Mouse (Mus musculus): ENCODE data around the gene Lhb. TPM values are rescaled to one million over a fixed set of nuclear protein-coding genes. Genes with fewer than 3 reads are reported as not detected.
"Not testable (repeated sequence)": the region's sequence is repeated elsewhere in the genome, so short reads cannot be mapped to it uniquely, and the experiment has no call there.

The Lhb gene
- total RNA-seq, 2 experiments from 2014 or later: 0.54 to 0.67 TPM

DNA sequence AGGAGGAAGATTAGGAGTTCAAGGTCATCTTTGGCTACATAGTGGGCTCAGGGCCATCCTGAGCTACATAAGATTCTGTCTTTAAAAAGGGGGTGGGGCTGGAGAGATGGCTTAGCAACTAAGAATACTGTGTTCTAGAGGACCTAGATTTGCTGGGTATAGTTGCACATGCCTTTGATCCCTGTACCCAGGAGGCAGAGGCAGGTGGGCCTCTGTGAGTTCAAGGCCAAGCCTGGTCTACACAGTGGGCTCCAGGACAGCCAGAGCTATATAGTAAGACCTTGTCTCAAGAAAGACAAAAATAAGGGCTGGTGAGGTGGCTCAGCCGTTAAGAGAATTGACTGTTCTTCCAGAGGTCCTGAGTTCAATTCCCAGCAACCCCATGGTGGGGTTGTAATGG, 29.4 kb downstream of the Lhb start:
- DNase-seq: no peak
- intact Hi-C loops (cut with DNase I): loop anchor here (5.0 kb wide), 1 partner anchor 112 kb away; no protein-coding TSS in a partner anchor

DNA sequence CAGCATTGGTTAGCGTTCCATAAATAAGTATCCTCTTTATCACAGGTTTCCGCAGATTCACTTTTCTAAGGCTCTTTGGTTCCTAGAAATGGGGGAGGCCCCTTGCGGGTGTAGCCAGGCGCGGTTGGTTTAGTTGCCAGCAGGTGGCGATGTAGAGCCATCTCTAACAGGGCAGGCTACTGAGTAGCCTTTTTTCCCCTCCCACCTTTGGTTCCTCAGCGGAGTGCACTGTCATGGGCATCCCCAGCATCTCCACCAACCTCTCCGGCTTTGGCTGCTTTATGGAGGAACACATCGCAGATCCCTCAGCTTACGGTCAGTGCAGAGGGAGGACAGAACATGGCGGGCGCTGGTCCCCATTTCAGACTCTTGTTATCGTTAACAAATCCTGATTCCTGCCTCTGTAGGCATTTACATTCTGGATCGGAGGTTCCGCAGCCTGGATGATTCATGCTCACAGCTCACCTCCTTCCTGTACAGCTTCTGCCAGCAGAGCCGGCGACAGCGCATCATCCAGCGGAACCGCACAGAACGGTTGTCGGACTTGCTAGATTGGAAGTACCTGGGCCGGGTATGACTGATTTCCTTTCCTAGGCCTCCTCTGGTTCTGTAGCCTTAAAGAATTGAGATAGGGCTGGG, 30.8 kb downstream of the Lhb start:
- intact Hi-C loops (cut with DNase I): loop anchor here (5.0 kb wide), 1 partner anchor 111 kb away; no protein-coding TSS in a partner anchor
- DNase-seq: peak; percentile 71 to 78

DNA sequence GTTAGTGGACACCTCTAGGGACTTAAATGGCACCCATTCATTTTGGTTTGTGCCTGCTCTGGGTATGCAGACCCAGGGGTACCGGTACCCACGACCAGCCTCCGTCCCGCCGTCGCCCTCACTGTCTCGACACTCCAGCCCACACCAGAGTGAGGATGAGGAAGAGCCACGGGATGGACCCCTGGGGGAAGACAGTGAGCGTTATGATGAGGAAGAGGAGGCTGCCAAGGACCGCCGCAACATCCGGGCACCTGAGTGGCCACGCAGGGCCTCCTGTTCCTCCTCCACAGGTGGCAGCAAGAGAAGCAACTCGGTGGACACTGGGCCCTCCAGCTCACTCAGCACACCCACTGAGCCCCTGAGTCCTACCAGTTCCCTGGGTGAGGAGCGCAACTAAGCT, 34.4 kb downstream of the Lhb start:
- no peak for DNase-seq
- intact Hi-C loops (cut with DNase I): loop anchor here (5.0 kb wide), 1 partner anchor 107 kb away; no protein-coding TSS in a partner anchor

DNA sequence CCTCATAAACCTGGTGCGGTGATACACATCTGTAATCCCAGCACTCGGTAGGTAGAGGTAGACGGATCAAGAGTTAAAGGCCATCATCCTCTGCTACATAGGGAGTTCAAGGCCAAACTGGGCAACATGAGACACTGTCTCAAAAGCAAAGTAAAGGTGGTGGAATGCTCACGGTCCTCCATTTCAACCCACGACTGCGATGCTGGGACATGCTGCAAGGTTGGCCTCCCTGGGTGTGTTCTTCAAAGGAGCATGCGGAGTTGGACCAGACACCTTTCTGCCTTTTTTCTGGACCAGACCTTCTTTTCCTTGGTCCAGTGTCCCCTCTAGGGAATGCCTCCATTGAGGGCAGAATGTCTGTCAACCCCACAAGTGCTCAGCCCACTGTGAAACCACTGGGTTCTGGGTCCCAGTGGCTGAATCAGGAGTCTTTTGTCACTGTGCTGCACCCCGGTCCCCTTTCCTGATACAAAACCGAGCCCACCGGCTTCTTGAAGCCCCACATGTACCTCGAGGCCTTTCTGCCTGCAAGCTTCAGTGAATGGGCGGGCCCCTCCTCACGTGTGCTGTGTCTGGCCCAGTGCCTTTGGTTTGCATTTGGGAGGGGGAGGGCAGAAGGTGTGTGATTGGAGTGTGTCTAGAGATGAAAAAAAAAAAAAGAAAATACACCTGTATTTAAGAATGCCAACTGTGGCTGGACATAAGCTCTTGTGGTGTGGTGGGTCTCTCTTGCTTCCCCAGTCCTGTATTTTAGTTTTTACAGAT, 35.5 kb downstream of the Lhb start:
- DNase-seq: no peak
- intact Hi-C loops (cut with DNase I): no loop called here

DNA sequence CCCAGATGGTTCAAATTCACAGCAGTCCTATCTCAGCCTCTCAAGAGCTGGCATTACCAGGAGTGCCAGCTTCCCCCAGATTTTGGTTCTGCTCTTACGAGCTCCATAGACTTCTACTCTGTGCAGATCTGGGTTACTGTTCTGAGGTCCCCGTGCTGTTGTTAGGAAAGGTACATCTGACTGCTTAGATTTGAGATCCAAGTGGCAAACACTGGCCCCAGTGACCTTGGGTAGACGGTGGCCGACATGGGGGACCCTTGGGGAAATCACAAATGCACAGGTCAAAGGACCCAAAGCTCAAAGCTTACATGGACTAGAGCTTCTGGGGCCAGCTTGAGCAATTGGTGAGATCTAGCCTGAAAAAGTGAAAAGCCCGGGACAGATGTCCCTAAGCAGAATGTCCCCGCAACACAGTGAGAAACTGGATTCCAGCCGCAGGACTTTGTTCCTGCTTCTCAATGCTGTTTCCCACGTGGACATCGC, 36.1 kb downstream of the Lhb start:
- intact Hi-C loops (cut with DNase I): no loop called here
- DNase-seq: no peak

DNA sequence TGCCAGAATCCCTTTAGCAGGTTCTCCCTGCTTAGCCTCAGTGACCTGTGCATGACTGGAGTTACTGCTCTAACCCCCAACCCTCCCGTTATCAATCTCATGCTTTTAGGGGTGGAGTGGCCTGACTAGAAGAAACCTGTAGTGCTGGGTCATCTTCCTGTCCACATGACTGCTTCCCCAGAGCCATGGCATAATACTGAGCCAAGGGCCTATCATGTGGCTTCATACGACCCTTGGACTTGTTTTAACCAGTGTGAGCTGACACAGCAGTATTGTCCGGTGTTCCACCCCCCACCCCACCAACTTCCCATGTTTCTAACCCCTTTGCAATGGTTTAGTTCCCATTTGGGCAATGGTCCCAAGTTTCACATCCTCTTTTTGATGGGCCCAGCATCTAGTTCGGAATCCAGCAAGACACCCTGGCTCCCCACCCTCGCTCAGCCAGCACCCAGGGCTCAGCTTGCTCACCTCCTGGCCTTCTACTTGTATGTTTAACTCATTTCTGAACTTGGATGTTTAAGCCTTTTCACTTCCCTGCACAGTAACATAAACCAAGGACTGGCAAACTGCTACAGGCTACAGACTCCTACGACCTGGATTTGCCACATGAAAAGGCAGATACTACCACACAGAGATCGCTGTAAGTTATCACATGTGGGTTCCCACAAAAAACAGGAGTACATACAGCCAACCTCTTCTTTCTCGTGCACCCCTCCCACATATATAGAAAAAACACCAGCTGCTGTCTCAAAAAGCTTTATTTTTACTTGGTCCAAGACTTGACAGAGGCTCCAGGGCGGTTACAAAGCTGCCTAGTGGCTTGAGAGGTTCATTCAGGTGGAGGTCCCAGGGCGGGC, 36.8 kb downstream of the Lhb start:
- DNase-seq: no peak
- intact Hi-C loops (cut with DNase I): no loop called here

DNA sequence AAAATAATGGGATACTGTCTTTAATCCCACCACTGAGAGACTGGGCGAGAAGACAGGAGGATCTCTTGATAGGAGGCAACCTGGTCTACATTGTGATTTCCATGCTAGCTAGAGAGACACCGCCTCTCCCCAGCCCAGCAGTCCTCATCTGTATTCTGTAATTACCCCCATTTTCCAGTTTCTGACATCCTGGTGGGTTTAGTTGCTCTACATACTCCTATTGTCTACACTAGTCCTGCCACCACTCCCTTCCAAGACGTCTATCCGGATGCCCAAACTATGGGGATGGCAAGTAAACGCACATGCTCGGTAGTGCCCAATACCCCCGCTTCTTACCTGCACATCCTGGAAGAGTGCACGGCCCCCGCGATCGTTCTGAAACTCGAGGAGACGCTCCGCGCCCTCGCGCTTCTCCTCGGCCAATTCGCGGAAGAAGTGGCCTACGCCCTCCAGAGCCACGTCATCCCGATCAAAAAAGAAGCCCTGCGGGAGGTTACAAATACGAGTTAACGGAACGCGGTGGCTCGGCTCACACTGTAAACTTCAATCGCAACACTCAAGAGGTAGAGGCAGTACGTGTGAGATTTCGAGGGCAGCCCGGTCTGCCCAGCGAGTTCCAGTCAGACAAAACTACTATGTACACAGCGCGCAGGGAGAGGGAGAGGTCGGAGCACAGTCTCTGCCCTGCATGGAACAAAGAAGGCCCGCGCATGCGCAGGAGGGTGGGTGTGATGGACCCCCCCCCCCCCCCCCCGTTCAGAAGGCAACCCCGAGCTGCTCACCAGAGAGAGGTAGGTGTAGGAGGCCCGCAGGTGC, 38.3 kb downstream of the Lhb start:
- intact Hi-C loops (cut with DNase I): no loop called here
- DNase-seq: peak; percentile 68 to 79

DNA sequence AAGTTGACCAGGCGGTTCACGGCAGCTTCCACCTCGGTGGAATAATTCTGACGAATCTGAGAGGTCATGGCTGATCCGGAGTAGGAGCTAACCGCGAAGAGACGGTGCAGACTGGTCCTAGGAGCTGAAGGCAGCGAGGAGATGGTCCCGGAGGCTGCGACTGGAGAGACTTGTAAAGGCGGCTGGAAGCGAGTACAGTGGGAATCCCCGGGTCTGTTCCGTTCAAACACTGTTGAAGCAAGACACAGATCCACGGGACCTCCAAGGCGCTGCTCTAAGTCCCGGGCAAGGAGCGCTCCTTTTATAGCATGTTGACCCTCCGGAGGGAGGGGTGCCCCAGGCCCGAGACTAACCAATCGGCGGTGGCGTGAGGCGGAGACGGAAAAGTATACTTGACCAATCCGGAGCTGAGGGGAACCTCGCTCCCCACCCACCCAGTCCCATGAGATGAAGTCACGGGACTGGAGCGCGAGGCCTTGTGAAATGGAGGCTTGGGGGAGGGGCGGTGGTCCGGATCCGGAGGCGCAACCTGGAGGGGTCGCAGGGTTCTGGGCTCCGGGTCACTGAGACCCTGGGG, 39.0 kb downstream of the Lhb start, which contains the start of gene Ftl1:
Ftl1 (minus strand) TSS at position 321 of the 577 bp plus-strand sequence.
- intact Hi-C loops (cut with DNase I): not testable (repeated sequence)
- DNase-seq: peak; percentile 92 to 96

DNA sequence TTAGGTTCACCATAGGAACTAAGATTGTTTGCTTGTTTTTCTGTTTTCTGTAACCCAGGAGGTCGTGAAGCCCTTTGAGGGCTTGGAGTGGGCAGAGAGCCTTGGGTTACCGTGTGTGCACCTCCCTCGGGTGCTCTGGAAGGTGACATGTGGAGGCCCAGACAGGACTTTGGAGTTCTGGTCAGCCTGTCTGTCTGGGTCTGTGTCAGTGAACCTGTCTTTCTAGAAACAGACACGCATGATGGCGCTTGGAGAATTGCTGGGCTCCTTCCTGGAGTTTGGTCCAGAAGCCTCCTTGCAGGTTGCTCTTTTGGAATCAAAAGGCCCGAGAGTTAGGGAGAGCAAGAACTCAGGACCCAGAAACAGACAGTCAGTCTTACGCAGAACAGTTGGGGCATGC, 39.8 kb downstream of the Lhb start:
- intact Hi-C loops (cut with DNase I): no loop called here

DNA sequence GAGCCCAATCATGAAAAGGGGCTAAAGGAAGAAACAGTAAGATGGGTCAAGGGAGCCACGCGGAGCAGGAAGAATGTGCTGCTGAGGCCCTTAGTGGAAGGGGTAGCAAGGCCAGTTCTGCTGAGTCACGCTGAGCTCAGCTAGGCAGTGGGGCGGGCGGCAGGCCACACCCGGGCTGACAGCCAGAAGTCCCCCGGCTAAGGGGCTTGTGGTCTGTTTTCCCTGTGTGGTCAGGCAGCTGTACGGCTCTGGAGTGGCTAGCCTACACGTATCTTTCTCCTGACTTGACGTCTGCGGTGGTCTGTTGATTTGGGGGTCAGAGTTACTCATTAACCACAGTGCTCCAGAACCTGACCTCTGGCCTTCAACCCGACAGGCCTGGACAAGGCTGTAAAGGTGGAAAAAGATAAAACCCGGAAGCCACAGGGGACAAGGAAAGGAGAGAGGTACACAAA, 40.3 kb downstream of the Lhb start:
- peak; percentile 42 to 65 for DNase-seq
- intact Hi-C loops (cut with DNase I): no loop called here

More for the DNA sequence above, 39.8 kb downstream of the Lhb start:
- DNase-seq: peak in 1 of 2 experiments; percentile 43

DNA sequence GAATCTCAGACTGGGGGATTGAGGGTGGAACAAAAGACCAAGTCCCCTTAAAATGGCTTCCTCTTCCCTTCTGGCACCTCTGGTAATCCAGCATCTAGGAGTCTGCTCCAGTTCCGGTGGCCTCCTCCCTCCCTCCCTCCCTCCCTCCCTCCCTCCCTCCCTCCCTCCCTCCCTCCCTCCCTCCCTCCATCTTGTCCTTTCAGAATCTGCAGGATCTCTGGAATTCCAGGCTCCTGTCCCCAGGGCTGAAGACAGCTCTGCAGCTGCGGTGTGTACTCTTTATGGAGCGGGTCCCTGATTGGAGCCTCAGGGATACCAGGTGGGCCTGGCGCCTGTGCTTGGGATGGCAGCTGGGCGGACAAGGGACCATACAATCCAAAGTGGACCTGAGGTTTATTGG, 40.7 kb downstream of the Lhb start:
- DNase-seq: no peak
- intact Hi-C loops (cut with DNase I): no loop called here

DNA sequence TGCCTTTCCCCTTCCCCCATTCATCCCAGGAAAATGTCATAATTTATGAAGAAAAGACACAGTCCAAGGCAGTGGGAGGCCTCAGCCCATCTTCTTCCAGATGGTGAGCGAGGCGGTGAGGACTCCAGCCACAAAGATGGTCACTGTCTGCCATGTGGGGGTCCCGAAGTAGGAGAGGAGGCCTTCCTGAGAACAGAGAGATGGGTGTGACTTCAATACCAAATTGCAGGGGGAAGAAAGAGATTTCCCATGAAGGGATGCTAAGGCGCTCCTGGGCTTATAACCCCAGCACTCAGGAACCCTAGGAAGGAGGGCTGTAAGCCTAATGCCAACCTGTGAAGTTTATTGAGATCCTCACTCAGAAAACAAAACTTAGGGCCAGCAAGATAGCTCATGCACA, 41.2 kb downstream of the Lhb start:
- DNase-seq: no peak
- intact Hi-C loops (cut with DNase I): no loop called here

DNA sequence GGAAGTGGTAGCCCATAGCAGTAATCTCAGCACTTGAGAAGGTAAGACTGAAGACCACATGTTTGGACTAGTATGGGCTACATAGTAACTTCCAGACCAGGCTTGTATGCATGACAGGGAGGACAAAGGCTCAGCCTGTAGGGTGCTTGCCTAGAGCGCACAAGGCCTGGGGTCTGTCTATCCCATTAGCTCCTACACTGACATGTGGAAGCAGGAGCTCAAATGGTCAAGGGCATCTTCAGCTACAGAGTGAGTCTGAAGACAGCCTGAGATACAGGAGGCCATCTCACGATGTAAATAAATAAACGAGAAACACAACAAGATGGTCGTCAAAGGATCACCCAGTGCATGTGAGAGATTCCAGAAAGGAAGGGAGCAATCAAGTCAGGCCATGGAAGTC, 41.7 kb downstream of the Lhb start:
- no peak for DNase-seq
- intact Hi-C loops (cut with DNase I): no loop called here

DNA sequence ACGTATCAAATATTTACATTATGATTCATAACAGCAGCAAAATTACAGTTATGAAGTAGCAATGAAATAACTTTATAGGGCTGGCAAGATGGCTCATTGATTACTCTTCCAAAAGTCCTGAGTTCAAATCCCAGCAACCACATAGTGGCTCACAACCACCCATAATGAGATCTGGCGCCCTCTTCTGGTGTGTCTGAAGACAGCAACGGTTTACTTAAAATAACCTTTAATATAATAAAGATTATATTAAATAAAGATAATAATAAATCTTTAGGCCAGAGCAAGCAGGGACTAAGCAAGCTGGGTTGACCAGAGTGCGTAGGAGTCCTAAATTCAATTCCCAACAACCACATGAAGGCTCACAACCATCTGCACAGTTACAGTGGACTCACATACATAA, 42.2 kb downstream of the Lhb start:
- DNase-seq; intact Hi-C loops (cut with DNase I): not testable (repeated sequence)

DNA sequence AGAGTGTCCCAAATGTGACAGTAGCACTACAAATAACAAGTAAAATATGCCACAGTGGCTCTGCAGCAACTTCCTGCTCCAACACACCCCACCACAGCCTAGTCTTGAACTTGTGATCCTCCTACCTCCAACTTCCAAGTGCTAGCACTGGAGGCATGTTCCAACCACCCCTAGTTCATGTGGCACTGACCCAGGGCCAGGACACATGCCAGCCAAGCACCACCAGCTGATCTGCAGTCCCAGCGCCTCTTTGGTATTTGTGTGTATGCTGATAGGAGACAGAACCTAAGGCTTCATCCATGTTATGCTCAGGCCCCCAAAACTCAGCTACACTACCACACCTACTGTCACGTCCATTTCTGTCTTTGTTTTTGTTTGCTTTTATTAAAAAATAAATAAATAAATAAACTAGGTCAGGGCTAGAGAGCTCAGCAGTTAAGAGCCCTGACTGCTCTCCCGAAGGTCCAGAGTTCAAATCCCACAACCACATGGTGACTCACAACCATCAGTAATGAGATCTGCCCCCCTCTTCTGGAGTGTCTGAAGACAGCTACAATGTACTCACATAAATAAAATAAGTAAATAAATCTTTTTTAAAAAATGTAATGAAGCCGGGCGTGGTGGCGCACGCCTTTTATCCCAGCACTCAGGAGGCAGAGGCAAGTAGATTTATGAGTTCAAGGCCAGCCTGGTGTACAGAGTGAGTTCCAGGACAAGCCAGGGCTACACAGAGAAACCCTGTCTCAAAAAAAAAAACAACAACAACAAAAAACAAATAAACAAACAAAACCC, 43.6 kb downstream of the Lhb start:
- intact Hi-C loops (cut with DNase I): no loop called here
- DNase-seq: no peak

DNA sequence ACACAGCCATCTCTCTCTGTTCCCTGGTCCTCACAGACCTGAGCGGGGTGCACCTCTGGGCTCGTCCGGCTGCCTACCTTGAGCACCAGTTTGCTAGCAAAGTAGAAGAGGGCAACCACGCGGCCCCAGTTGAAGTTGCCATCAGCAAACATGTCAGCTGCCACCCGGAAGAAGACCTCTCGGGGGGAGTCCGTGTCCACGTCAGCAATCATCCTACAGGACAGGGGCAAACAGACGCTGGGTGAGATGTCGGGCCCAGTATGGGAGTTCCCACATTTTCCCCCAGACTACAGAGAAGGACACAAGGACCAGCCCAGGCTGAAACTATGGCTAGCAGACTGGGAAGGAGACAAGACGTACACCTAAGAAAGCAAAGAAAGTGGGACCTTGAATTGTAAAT, 44.5 kb downstream of the Lhb start:
- no peak for DNase-seq
- intact Hi-C loops (cut with DNase I): no loop called here

DNA sequence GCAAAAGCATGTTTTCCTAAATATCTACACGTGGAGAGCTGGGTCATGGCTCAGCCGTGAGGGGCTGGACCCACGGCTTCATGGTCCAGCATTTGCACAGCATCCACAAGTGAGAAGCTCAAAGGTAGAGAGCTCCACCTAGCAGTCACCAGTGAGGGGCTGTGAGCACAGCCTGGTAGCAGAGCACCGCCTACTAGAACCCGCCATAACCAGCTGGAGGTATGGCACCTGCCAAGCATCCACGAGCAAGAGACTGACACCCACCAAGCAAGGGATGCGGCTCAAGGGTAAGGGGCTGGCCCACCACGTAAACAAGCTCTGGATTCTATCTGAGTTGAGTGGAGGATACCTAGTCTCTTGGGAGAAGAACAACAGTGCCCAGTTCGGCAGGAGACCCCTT, 44.9 kb downstream of the Lhb start:
- no peak for DNase-seq
- intact Hi-C loops (cut with DNase I): no loop called here

DNA sequence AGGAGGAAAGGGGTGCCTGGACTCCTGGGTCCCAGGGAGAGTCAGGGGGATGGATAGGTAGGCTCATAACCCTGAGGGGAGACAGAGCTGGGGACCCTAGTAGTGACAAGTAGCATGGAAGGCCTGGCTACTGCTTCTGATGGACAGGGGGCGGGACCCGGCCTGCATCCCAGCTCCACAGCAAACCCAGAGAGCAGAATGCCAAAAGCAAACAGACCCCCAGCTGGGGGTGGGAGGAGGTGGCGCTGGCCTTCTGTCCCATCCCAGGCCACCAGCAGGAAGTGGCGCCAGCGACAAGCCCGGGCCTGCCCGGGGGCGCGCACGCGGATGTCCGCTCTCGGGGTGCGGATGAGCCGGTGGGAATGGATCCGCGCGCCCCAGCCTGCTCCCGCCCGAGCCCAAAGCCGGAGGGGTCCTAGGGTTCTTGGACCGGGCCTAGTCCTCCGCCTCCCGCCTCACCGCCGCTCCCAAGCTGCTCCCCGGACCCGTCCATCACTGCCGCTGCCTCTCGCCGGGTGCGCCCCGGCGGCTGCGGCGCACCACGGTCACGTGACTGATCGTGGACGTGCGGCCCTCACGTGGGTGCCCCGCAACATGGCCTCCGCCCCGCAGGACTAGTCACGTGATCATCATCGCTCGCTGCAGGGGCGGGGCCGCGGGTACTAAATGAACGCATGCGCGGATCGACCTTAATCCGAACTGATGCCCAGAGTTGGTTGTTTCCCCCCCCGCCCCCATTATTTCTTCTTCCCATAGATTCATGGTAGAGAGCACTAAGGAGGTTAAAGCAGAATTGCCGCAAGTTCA, 45.9 kb downstream of the Lhb start, which contains the start of gene Bax:
Bax (minus strand) TSS at position 616 of the 807 bp plus-strand sequence.
- DNase-seq: peak; percentile 90 to 95
- intact Hi-C loops (cut with DNase I): loop anchor here (1.0 kb wide), 1 partner anchor 114 kb away; no protein-coding TSS in a partner anchor
